Mouse (Mus musculus): ENCODE results near the gene Gm20924.
"Not testable (repeated sequence)": the region's sequence is repeated elsewhere in the genome, so short reads cannot be mapped to it uniquely, and the experiment has no call there.

Gene Gm20924

DNA sequence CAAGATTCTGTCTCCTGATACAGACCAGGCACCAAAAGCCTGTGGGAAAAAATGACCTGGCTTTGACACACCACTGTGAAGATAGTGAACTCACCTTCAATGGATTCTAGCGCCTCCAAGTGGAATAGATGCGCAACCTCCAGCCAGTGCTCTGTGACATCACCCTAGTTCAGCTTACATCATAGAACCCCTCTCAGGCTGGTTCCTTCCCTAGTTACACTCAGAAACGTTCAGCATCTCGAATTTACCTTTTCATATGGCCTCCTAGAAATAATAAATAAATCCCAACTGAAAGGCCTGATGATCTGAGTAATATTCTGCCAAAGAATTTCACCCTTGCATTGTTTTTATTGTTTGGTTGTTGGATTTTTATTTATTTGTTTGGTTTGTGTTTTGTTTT lies at the start of gene Gm20924:
Gene Gm20924 (minus strand): TSS at position 101 of the 400 bp plus-strand sequence.
- not testable (repeated sequence) for DNase-seq

Measured in kidney, adult 18-20 months (tissue).